Mouse (Mus musculus): Measurements from ENCODE around the gene Tmem106a.
A peak's percentile ranks its signal among the peaks of the same experiment; 100 is the strongest.
"Not testable (repeated sequence)": the region's sequence is repeated elsewhere in the genome, so short reads cannot be mapped to it uniquely, and the experiment has no call there.

Gene Tmem106a

DNA sequence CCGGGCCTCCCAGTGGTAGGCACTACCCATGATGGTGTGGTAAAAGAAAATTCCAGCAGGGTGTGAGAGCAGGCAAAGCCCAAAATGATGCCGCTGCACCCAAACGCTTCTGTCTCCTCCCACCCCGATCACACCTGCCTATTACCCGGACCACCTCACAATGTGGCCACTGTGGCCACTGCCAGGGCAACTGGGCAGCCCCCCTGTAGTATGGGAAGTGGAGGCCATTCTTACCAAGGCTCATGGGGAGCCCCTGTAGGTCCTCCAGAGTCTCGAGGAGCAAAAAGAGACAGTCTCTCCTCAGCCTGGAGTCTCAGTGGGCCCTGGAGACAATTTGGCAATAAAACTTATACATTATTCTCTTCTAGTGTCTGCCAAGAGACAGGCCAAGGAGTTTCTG, 17.1 kb downstream of the Tmem106a start, which contains the start of gene Gm11634:
Gene Gm11634, minus strand, starts transcription at position 101 of the 400 bp plus-strand sequence.
- no peak for DNase-seq (ENCODE audit: low read depth, low spot score)

DNA sequence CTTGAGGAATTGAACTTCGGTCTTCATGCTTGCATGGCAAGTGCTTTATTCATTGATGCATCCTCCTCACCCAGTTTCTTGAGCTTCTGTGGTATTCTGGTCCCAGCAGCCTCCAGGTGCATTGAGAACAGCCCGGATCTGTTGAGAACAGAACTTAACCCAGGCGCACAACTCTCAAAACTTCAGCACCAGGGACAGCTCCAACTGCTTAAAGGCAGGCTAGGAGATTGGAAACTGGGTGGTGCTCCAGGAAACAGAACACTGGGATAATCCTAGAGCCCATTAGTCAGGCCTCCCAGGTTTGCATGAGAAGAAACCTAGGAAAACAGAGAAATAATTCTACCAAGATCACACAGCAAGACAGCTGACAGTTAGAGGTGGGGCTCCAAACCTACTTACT, 20.4 kb downstream of the Tmem106a start:
- peak; percentile 67 for DNase-seq (ENCODE audit: low read depth, low spot score)

DNA sequence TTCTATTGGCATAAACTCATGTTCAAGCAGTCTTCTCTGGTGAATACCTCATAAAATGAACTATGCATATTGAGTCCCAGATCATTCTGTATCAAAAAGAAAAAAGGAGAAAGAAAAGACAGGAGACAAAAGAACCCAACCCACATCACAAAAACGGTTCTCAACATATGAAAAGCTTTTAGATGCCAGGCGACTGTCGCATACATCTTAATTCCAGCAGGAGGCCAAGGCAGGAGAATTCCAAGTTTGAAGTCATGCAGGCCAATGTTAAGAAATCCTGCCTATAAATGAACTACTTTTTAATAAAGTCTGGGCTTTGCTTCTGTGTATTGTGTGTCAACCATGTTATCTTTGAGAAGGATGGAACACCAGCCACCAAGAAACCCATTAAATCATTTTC, 22.1 kb downstream of the Tmem106a start:
- no peak for DNase-seq (ENCODE audit: low read depth, low spot score)

DNA sequence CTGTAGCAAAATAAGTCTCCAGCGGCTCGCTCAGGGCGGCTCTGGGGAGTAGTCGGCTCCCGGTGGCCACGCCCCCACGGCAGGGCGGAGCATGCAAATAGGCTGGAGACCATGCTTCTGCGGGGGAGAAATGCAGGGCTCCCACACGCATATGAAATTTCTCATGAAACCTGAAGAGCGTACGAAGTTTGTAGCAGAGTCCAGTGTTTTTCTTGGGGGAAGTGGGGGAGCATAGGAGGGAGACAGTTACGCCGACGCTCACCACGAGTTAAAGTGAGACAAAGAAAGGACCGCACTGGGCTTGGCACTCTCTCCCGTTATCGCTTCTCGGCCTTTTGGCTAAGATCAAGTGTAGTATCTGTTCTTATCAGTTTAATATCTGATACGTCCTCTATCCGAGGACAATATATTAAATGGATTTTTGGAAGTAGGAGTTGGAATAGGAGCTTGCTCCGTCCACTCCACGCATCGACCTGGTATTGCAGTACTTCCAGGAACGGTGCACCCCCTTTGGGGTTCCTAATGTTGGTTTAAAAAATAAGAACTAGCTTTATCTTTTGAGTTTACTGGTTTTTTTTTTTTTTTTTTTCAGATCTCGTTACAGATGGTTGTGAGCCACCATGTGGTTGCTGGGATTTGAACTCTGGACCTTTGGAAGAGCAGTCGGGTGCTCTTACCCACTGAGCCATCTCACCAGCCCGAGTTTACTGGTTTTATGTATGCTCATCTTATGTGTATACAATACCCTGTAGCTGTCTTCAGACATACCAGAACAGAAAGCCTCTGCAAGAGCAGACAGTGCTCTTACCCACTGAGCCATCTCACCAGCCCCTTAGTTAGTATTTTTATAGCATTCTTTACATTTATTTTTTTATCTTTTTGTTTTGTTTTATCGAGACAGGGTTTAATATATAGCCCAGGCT, 22.8 kb downstream of the Tmem106a start:
- DNase-seq (ENCODE audit: low read depth, low spot score): peak; percentile 79

DNA sequence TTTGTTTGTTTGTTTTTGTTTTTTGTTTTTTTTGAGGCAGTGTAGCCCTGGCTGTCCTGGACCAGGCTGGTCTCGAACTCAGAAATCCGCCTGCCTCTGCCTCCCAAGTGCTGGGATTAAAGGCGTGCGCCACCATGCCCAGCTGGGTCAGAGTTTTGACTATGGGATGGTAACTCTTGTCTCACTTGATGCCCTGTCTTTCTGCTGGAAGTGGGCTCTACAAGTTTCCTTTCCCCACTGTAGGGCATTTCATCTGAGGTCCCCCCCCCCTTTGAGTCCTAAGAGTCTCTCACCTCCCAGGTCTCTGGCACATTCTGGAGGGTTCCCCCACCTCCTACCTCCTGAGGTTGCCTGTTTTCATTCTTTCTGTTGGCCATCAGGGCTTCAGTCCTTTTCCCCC, 25.1 kb downstream of the Tmem106a start:
- DNase-seq (ENCODE audit: low read depth, low spot score): not testable (repeated sequence)

DNA sequence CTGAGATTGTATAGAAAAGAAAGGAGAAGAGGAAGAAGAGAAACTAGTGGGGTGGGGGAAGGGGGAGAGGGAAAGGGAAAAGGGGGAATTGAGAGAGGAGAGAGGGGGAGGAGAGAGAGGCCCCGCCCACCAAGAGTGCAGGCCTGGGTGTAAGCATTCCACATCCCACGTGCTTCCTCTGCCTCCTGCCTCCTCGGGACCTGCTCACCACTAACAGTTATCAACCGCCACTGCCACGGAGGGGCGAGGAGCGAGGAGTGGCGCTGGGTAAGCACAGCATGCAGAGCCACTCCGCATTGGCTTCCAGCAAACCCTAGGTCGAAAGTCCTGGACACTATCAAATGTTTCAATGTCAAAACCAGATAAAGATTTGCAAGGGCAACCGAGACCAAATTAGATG, 28.4 kb downstream of the Tmem106a start:
- DNase-seq (ENCODE audit: low read depth, low spot score): no peak

DNA sequence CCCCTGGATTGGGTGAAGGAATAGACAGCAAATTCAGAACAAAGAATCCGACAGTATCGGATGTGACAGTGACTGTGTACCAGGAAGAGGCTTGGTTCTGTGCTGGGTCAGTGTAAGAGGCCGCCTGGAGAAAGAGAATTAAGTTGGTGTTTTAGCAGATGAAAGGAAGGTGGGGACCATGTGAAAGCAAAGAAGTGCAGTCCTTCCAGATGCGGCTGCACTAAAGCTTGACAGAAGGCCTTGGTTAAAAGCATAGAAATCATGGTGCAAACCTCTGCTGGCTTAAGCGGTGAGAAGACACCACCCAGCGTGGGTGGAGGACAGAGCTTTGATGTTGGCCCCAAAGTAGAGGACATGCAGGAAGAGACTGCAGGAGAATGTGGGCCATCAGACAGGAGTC, 31.6 kb downstream of the Tmem106a start:
- no peak for DNase-seq (ENCODE audit: low read depth, low spot score)

DNA sequence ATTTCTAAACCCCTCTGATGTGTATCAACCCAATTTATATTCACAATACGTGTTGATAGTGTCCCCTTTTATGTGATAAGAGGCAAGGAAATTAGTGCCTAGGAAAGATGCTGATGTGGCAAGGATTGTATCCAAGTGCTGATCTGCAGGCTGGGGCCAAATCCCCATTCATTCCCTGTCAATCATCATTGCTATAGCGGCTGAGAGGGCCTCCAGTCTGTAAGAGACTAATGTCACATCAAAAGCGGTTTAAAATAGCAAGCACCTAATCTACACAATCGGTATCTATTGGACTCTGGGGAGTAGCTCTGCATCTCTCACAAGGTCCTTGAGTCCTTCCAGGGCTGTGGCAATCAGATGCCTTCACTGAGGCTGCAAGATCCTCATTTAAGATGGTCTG, 32.1 kb downstream of the Tmem106a start:
- no peak for DNase-seq (ENCODE audit: low read depth, low spot score)

DNA sequence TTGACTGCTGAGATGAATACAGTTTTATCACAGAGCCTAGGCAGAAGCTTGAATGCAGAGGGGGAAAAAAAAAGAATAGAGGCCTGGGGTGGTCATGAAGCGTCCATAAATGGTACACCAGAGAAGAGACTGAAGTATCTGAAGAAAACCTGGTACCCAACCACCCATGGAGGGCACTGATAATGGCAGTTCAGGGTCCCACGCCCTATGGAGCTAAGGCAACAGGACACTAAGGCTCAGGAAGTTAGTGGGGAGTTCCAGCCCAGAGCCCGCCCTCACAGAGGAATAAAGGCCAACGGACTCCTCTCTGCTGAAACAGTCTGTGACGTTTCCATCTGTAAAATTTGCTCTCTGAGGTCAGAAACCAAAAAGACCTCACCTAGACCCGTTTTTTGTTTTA, 33.3 kb downstream of the Tmem106a start:
- no peak for DNase-seq (ENCODE audit: low read depth, low spot score)

DNA sequence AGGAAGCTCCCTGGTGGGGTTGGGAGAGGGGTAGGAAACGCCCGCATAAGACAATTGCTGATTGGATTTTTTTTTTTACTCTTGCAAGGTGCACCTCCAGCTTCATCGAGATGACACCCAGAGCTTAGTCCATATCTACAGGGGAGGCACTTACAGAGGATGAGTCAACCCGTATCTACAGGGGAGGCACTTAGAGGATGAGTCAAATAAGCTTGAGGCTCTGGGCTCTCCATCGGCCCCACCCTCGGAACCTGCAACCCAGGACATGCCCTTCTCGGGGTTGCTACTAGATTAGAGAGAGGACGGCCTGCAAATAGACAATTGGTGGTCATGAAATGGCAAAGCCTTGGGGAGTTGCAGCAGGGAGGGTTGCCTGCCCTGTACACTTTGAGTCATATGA, 34.1 kb downstream of the Tmem106a start:
- DNase-seq (ENCODE audit: low read depth, low spot score): no peak

DNA sequence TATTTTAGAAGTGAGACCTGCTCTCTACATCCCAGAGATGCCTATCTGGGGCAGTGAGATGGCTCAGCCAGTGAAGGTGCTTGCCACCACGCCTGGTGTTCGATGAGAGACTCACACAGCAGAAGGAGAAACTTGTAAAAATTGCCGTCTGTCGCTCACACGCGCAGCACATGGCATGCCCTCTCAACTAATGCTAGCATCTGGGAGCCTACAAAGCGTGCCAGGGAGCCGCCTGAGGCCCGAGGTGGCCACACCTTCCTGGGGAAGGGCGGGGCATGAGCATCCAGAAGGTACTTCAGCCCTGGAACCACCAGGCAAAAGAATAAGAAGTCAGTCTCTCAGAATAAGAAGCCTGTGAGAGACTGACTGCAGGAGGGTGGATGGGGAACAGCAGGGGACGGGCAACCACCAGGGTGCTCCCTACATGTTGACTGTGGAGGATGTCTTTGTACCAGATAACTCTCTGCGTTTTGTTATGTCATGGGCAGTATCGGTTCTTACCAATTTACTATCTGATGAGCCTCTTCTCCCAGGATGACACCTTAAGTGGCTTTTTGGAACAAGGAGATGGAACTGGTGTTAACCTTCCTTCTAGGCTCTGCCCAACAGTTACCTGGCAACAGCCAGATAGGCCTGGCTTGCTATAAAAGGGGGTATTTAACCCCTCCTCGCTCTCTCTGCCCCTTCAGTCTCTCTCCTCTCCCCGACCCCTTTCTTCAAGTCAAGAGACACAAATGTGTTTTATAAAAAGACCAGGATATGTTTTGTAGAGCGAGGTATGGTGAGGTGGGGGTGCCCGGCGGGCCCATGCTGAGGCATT, 35.1 kb downstream of the Tmem106a start:
- DNase-seq (ENCODE audit: low read depth, low spot score): no peak

DNA sequence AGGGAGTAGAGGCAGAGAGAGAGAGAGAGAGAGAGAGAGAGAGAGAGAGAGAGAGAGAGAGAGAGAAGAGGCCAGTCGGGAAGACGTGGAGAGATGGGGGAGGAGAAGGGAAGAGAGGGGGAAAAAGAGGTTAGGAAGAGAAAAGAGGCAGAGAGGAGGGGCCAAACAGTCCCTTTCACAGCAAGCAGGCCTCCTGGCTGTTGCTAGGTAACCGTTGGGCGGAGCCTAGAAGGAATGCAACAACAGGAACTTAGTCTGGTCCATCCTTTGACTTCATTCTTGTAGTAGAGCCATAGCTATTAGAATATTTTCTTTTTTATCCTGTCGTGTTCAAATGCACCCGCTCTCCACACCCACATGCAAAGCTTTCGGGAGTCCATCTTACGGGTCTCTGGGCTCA, 35.8 kb downstream of the Tmem106a start:
- peak; percentile 64 for DNase-seq (ENCODE audit: low read depth, low spot score)

DNA sequence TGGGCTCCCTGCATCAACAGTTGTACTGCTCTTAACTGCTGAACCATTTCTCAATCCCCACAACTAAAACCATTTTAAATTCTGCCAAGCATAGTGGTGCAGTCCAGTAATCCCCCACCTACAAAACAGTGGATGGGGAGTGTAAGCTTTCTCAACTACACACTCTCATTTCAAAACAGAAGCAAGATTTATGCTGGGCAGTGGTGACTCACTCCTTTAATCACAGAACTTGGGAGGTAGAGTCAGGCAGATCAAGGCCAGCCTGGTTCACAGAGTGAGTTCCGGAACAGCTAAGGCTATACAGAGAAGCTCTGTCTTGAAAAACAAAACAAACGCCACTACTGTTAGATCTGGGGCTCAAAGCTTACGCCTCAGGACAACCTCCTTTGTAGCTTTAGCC, 36.6 kb downstream of the Tmem106a start:
- no peak for DNase-seq (ENCODE audit: low read depth, low spot score)

DNA sequence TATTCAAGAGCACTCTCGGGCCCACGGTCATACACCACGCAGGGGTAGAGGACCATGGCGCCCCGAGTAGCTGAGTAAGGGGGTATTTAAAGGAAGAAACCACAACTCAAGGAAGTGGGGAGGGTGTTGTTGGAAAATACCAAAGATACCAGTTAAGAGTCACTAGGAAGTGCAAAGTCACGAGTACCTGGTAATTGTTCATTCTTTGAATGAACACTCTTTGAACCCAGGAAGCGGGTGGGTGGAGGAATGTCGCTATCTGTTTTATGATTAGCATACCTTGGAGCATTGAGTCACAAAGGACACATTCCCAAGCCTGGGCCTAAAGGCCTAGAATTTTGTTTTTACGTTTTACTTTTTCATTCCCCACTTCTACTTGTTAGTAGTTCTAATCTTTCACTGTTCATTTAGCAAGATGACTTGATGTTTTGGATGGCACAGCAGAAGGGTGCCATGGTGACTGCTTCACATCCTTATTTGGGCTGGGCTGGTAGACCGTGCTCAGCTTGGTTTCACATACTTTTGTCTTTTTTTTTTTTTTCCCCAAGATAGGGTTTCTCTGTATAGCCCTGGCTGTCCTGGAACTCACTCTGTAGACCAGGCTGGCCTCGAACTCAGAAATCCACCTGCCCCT, 38.1 kb downstream of the Tmem106a start:
- DNase-seq (ENCODE audit: low read depth, low spot score): peak; percentile 63

DNA sequence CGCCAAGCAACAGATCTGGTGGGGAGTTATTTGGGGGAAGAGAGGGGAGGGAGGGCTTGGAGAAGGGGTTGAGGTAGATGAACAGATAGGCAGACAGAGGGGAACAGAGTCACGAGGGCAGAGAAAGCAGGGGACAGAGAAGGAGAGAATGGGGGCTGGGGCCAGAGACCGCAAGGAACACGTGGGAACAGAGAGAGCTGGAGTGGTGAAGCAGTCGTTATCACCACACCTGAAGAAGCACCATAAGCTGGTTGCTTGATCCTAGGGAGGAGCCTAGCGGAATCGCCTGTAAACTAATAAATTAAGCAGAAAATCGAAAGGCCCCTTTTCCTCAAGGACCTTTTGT, 44.6 kb downstream of the Tmem106a start:
- DNase-seq (ENCODE audit: low read depth, low spot score): no peak

DNA sequence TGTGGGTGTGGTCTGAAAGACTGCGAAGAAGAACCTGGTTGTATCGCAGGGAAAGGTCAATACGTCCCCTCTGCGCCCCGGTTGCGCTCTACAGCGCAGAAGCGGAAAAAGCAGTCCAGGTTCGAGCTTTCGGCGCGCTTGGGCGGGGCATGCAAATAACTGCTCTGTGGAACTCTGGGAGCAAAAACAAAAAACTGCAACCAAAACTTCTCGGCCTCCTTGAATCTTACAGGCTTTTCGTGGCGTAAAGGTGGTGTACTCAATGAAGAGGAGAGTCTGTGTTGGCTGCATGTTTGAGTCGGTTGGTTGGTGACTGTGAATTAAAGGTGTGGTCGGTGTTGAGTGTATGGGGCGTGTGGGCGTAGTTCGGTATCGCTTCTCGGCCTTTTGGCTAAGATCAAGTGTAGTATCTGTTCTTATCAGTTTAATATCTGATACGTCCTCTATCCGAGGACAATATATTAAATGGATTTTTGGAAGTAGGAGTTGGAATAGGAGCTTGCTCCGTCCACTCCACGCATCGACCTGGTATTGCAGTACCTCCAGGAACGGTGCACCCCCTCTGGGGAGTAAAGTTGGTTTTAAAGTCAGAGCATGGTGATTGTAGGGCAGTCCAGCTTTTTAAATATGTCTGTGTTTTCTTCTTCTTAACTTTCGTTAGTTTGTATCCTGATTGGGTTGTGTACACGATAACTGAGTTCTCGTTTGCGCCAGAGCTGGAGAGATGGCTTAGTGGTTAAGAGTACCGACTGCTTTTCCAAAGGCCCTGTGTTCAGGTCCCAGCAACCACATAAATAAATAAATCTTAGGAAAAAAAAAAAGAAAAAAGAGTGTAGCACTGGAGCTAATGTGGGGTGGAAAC, 45.2 kb downstream of the Tmem106a start, which contains the start of gene Rdm1:
Gene Rdm1, plus strand, starts transcription at position 201 of the 862 bp plus-strand sequence.
- peak; percentile 89 for DNase-seq (ENCODE audit: low read depth, low spot score)

DNA sequence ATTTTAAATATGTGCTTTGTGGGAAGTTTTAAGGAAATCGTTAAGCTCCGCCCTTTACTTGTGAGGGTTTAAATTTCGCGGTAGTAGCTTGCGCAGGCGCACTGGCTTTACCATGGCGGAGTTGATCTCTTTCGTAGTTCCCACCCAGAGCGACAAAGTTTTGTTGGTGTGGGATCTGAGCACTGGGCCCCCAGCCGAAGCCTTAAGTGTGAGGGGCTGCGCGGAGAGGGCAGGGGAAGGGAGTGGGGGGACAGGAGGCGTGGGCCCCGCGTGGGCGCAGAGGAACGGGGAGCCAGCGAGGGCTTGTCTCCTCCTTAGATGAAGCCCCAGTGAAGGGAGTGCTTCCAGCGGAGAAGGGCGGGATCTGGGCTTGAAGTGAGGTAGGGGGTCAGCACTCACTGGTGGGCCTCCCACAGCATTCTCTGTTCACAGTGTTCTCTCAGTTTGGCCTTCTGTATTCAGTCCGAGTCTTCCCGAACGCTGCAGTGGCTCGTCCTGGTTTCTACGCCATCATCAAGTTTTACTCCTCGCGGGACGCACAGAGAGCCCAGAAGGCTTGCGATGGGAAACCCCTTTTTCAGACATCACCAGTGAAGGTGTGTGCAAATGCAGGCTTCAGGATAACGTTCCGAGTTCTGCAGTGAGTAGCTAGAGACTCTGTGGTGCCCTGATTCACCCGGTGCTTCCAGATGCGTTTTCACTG, 46.0 kb downstream of the Tmem106a start:
- peak; percentile 90 for DNase-seq (ENCODE audit: low read depth, low spot score)

DNA sequence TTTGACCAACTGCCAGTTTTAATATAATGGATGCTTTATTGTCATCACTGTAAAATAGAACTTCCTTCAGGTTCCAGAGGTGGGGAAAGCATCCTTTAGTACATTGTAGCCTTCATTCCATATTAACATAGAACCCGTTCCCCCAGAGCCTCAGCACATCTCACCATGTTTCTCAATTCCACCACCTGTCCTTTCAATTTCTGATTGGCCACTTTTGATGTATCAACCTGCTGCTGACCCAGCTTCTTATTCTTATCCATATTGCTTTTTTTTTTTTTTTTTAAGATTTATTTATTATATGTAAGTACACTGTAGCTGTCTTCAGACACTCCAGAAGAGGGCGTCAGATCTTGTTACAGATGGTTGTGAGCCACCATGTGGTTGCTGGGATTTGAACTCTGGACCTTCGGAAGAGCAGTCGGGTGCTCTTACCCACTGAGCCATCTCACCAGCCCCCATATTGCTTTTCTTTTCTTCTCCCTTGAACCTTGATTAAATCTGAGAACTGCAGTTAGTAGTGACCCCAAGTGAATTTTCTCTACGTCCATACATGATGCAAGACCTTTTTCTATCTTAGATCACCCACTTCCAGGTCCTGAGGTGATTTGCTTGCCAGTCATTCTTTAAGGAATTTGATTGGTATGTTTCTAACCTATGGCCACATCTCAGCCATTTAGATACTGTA, 46.8 kb downstream of the Tmem106a start:
- not testable (repeated sequence) for DNase-seq (ENCODE audit: low read depth, low spot score)

DNA sequence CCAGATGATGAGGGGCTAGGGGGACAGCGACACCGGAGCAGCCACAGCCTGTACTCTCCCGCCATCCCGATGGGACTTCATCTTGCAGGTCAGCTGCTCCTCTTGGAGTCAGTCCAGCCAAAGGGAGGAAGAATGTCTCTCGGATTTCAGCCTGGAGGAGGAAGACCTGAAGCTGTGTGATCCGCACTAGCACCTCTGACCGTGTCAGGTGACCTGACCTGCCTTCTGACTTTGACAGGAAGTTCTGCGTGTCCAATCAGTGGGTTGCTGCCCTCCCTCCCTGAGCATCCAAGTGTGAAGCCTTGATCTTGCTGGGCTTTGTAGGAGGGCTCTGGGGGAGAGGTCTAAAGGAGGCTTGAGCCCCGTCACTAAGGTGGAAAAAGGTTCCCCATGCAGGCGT, 53.6 kb downstream of the Tmem106a start:
- DNase-seq (ENCODE audit: low read depth, low spot score): no peak

DNA sequence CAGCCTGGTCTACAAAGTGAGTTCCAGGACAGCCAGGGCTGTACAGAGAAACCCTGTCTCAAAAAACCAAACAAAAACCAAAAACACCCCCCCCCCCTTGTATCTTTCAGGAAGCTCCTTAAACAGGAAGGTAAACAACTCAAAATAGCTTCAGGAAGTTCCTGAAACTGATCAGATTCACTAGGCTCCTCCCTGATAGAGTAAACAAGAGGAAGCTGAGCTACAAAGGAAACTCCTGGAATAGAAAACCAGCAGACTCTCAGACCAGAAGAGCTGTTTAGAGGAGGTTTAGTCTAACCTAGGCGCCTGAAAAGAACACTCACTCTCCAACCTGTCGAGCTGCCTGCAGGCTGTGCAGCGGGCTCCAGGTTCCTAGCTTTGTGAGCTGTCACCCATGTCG, 57.7 kb downstream of the Tmem106a start:
- DNase-seq (ENCODE audit: low read depth, low spot score): no peak

Data from CD4-positive helper T cell, adult 2 months (primary cell).